In genomic region chr9:53247953-53248397, GRCm38 (mm10) we compare ENCODE assay signal across 8 mouse cellular contexts. TPM values are rescaled to one million over a fixed set of nuclear protein-coding genes. Genes with fewer than 3 reads are reported as not detected.
DNase-seq lines count a peak whose midpoint lies in the region; ATAC-seq and TF ChIP-seq lines count a peak whose summit lies in the region.

Ddx10 (minus strand) TSS chr9:53248053.

- H3K4me1 ChIP-seq in embryonic facial prominence, embryonic 14.5 days (ENCODE audit: control insufficient read depth, insufficient read depth, low read length), result peaks cover 13% of the 10 kb centered on the region
- peaks cover 2% of the 10 kb centered on the region for H3K4me1 ChIP-seq in heart, adult 2 months (ENCODE audit: control insufficient read depth, insufficient read depth, low read length)
- peaks cover 12% of the 10 kb centered on the region for H3K4me1 ChIP-seq in limb, embryonic 13.5 days
- H3K4me1 ChIP-seq in midbrain, embryonic 16.5 days (ENCODE audit: control insufficient read depth, insufficient read depth, low read length), result peaks cover 18% of the 10 kb centered on the region

- no peaks in the 10 kb centered on the region for H3K9me3 ChIP-seq in embryonic facial prominence, embryonic 14.5 days (ENCODE audit: control insufficient read depth, low read length)
- H3K9me3 ChIP-seq in limb, embryonic 13.5 days, result no peaks in the 10 kb centered on the region
- H3K9me3 ChIP-seq in midbrain, embryonic 16.5 days (replicated peaks; ENCODE audit: control insufficient read depth, low read length, poor library complexity, severe bottlenecking), result no peaks in the 10 kb centered on the region

- H3K27ac ChIP-seq in embryonic facial prominence, embryonic 14.5 days (replicated peaks; ENCODE audit: low read depth, low read length), result peak within 1 kb of the TSS; percentile 8; the same call in 1 of the 2 replicates
- H3K27ac ChIP-seq in heart, adult 2 months, result peak within 1 kb of the TSS; percentile 58
- H3K27ac ChIP-seq in limb, embryonic 13.5 days, result no peak within 1 kb of the TSS
- H3K27ac ChIP-seq in midbrain, embryonic 16.5 days (ENCODE audit: low read length), result peak within 1 kb of the TSS; percentile 44; the same call in 1 of the 2 replicates

- DNase-seq in 3T3-L1 (ENCODE audit: low read depth, low spot score), result peak; percentile 99
- peak; percentile 90 to 95 for DNase-seq in adrenal gland, postnatal 4 days (ENCODE audit: low spot score in 2 of 2)
- peak; percentile 99 for DNase-seq in embryonic facial prominence, embryonic 14.5 days (ENCODE audit: low spot score)
- DNase-seq in heart, adult 2 months, result peak; percentile 98
- peak; percentile 98 to 99 for DNase-seq in kidney, adult 8-10 months
- peak; percentile 89 to 96 for DNase-seq in spleen, postnatal 10 days (ENCODE audit: low spot score in 2 of 2)

- no peaks in the 10 kb centered on the region; the same call in 1 of the 2 replicates for H3K79me2 ChIP-seq in heart, adult 2 months (replicated peaks; ENCODE audit: control insufficient read depth, insufficient read depth, low read length)

- WGBS in embryonic facial prominence, embryonic 14.5 days, result 0% methylated on average over 34 of the region's 35 CpGs
- under 1% methylated on average over 35 of the region's 35 CpGs for WGBS in heart, adult 2 months
- under 1% methylated on average over 35 of the region's 35 CpGs for WGBS in limb, embryonic 13.5 days
- WGBS in midbrain, embryonic 16.5 days, result under 1% methylated on average over 35 of the region's 35 CpGs

- no peaks in the 10 kb centered on the region for H3K27me3 ChIP-seq in embryonic facial prominence, embryonic 14.5 days (replicated peaks; ENCODE audit: control insufficient read depth, insufficient read depth, low read length)
- H3K27me3 ChIP-seq in heart, adult 2 months (ENCODE audit: control insufficient read depth, insufficient read depth, low read length), result no peaks in the 10 kb centered on the region
- H3K27me3 ChIP-seq in limb, embryonic 13.5 days, result no peaks in the 10 kb centered on the region
- no peaks in the 10 kb centered on the region for H3K27me3 ChIP-seq in midbrain, embryonic 16.5 days (ENCODE audit: control insufficient read depth, insufficient read depth, low read depth, low read length)

- peak; percentile 78 for TF ChIP-seq POLR2A in heart, adult 2 months (IDR thresholded peaks at IDR 0.05; ENCODE audit: insufficient read depth, low read depth, low read length)

- 0 out of 2 replicates have a peak, but pooled peaks have one; percentile 34 for TF ChIP-seq EP300 in heart, adult 2 months (IDR thresholded peaks at IDR 0.05; ENCODE audit: insufficient read depth, low read depth, low read length)

- H3K9ac ChIP-seq in embryonic facial prominence, embryonic 14.5 days (ENCODE audit: low read depth, low read length), result peak within 1 kb of the TSS; percentile 79
- H3K9ac ChIP-seq in heart, adult 2 months (ENCODE audit: low read depth, low read length), result peak within 1 kb of the TSS; percentile 64
- H3K9ac ChIP-seq in limb, embryonic 13.5 days, result peak within 1 kb of the TSS; percentile 89
- H3K9ac ChIP-seq in midbrain, embryonic 16.5 days (ENCODE audit: low read depth, low read length), result peak within 1 kb of the TSS; percentile 80

- peak; percentile 99 for ATAC-seq in embryonic facial prominence, embryonic 14.5 days (ENCODE audit: low read depth)
- ATAC-seq in limb, embryonic 13.5 days (ENCODE audit: low FRiP score, low read depth), result peak; percentile 100
- ATAC-seq in midbrain, embryonic 16.5 days, result peak; percentile 100

- peak within 1 kb of the TSS; percentile 70 for H3K4me3 ChIP-seq in embryonic facial prominence, embryonic 14.5 days (ENCODE audit: low read depth, low read length)
- peak within 1 kb of the TSS; percentile 90 for H3K4me3 ChIP-seq in heart, adult 2 months
- peak within 1 kb of the TSS; percentile 91 for H3K4me3 ChIP-seq in limb, embryonic 13.5 days
- H3K4me3 ChIP-seq in midbrain, embryonic 16.5 days (ENCODE audit: low read depth, low read length), result peak within 1 kb of the TSS; percentile 77

- peak within 1 kb of the TSS; percentile 92 for H3K4me2 ChIP-seq in embryonic facial prominence, embryonic 14.5 days (ENCODE audit: low read depth, low read length)
- peak within 1 kb of the TSS; percentile 97 for H3K4me2 ChIP-seq in limb, embryonic 13.5 days (replicated peaks)
- peak within 1 kb of the TSS; percentile 89 for H3K4me2 ChIP-seq in midbrain, embryonic 16.5 days (ENCODE audit: low read length)

- H3K36me3 ChIP-seq in embryonic facial prominence, embryonic 14.5 days (ENCODE audit: control insufficient read depth, insufficient read depth, low read length), result no peaks in the 10 kb centered on the region
- no peaks in the 10 kb centered on the region for H3K36me3 ChIP-seq in heart, adult 2 months (ENCODE audit: control insufficient read depth, insufficient read depth, low read length)
- no peaks in the 10 kb centered on the region for H3K36me3 ChIP-seq in limb, embryonic 13.5 days
- no peaks in the 10 kb centered on the region for H3K36me3 ChIP-seq in midbrain, embryonic 16.5 days (ENCODE audit: control insufficient read depth, insufficient read depth, low read length)

- TF ChIP-seq CTCF in heart, adult 2 months (IDR thresholded peaks at IDR 0.05), result no peak

- intact Hi-C loops in heart, adult 2 months (cut with DNase I), result loop anchor here (5.0 kb wide), 2 partner anchors 359 to 419 kb away; no protein-coding TSS in a partner anchor

RNA-seq across cellular contexts. Expression of gene Ddx10, which starts in this region (rescaled TPM):
- total RNA-seq in adrenal gland, postnatal 4 days (2021), result 10 to 100 TPM; 23.5 to 26.9 TPM
- 24.6 and 25.8 TPM in 2 replicates for polyA plus RNA-seq in embryonic facial prominence, embryonic 14.5 days (2014; fragmentation: Nextera tagmentation; extraction: Ambion mirVana)
- 10 to 100 TPM in 1 of 2 experiments, 1 to 10 TPM in 1; 9.9 to 11.4 TPM for total RNA-seq in heart, adult 2 months (2021)
- 1.2 and 3.8 TPM in 2 replicates for polyA plus RNA-seq in heart, adult 2 months (2012; rRNA removed)
- 28.6 and 29.9 TPM in 2 replicates for polyA plus RNA-seq in limb, embryonic 13.5 days (2015; fragmentation: Nextera tagmentation; extraction: Ambion mirVana)
- 24.8 and 25.6 TPM in 2 replicates for polyA plus RNA-seq in midbrain, embryonic 16.5 days (2015; fragmentation: Nextera tagmentation; extraction: Ambion mirVana)
